Mouse (Mus musculus): Measurements from ENCODE around the gene Parp16. TPM values are rescaled to one million over a fixed set of nuclear protein-coding genes. Genes with fewer than 3 reads are reported as not detected.

Gene Parp16
- polyA plus RNA-seq, 1 experiment from 2014 or later: 7.4 TPM

DNA sequence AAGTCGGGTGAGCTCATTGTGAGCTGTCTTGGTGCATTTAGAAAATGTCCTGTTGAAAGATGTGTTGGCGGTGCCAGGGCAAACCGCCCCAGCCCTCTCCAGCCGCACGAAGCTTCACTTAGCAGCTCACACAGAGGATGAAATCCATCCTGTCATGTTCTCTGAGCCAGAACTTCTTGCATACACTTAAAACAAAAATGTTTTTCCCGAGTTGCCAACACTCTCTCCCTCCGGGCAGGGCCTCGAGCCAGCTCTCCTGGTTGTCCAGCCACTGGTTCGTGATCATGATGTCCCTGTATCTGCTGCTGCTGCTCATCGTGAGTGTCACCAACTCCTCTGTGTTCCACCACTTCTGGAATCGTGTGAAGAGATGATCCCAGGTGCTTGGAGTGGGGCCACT lies 42.5 kb downstream of the Parp16 start:
- H3K36me3 ChIP-seq (ENCODE audit: insufficient read depth, low read length): no peaks in the 10 kb centered on the region
- no peak overlapping the region for H3K4me3 ChIP-seq (ENCODE audit: low read length)
- H3K9ac ChIP-seq (replicated peaks; ENCODE audit: low read length): no peak overlapping the region
- H3K4me2 ChIP-seq (replicated peaks; ENCODE audit: low read depth, low read length): no peak overlapping the region
- ATAC-seq (ENCODE audit: low FRiP score, low TSS enrichment): no peak
- 63% methylated on average over 11 of the region's 11 CpGs for WGBS
- no peak overlapping the region for H3K27ac ChIP-seq (ENCODE audit: low read length)
- peaks cover 10% of the 10 kb centered on the region for H3K4me1 ChIP-seq (ENCODE audit: insufficient read depth, low read length)
- no peaks in the 10 kb centered on the region for H3K27me3 ChIP-seq (ENCODE audit: insufficient read depth, low read length)
- H3K9me3 ChIP-seq (ENCODE audit: low read length): no peaks in the 10 kb centered on the region

DNA sequence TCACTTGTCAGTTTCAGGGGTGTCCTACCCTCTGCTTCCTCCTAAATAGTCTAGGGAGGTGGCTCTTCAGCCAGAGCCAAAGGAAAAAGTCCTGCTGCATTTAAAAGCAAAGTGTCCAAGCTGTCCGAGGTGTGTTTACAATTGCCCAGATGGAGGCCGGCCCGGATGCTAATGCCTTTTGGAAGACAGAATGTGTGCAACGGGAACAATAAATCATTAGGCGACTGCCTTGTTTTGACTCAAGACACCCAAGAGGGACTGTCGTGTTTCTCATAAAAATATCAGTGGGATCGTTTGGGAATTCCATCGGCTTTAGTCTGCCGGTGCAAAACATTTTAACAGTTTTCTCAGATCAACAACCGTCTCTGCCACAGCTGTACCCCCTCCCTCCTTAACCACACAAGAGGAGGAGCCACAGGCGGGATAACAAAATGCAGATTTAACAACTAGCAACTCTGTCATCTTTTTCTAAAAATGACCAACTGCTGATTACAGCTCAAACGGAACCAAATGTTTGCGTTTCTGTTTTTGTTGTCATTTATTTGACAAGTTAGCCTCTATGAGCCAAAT lies 43.1 kb downstream of the Parp16 start:
- peak overlapping the region; percentile 62; the same call in 1 of the 2 replicates for H3K27ac ChIP-seq (ENCODE audit: low read length)
- peaks cover 10% of the 10 kb centered on the region for H3K4me1 ChIP-seq (ENCODE audit: insufficient read depth, low read length)
- H3K4me2 ChIP-seq (replicated peaks; ENCODE audit: low read depth, low read length): no peak overlapping the region
- 35% methylated on average over 13 of the region's 13 CpGs for WGBS
- no peak overlapping the region for H3K9ac ChIP-seq (replicated peaks; ENCODE audit: low read length)
- H3K9me3 ChIP-seq (ENCODE audit: low read length): no peaks in the 10 kb centered on the region
- ATAC-seq (ENCODE audit: low FRiP score, low TSS enrichment): no peak
- no peak overlapping the region for H3K4me3 ChIP-seq (ENCODE audit: low read length)
- H3K36me3 ChIP-seq (ENCODE audit: insufficient read depth, low read length): no peaks in the 10 kb centered on the region
- no peaks in the 10 kb centered on the region for H3K27me3 ChIP-seq (ENCODE audit: insufficient read depth, low read length)

DNA sequence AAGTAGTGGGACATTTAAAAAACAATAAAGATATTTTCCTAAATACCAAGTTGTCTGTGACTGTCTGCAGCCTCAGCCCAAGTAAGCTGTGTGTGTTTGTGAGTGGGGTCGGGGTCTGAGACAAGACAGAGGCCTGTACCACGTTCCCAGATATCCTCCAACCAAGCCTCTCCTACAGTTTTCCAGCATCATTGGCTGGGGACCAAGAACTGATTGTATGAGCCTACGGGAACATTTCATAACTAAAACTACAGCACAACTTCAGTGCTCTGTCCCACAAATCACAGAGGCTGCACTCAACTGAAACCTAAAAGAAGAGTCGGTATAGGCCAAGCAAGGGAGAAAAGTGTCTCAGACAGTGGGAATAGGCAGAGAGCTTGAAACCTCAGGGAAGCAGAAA lies 44.0 kb downstream of the Parp16 start:
- ATAC-seq (ENCODE audit: low FRiP score, low TSS enrichment): no peak
- Histone ChIP-seq H3K4me2 (replicated peaks; ENCODE audit: low read depth, low read length) (no peak overlapping the region), H3K9me3 (ENCODE audit: low read length) (no peaks in the 10 kb centered on the region), H3K9ac (replicated peaks; ENCODE audit: low read length) (no peak overlapping the region), H3K27me3 (ENCODE audit: insufficient read depth, low read length) (no peaks in the 10 kb centered on the region), H3K4me3 (ENCODE audit: low read length) (no peak overlapping the region), H3K36me3 (ENCODE audit: insufficient read depth, low read length) (no peaks in the 10 kb centered on the region), H3K27ac (ENCODE audit: low read length) (no peak overlapping the region), H3K4me1 (ENCODE audit: insufficient read depth, low read length) (peaks cover 19% of the 10 kb centered on the region)
- 86% methylated on average over 4 of the region's 4 CpGs for WGBS

DNA sequence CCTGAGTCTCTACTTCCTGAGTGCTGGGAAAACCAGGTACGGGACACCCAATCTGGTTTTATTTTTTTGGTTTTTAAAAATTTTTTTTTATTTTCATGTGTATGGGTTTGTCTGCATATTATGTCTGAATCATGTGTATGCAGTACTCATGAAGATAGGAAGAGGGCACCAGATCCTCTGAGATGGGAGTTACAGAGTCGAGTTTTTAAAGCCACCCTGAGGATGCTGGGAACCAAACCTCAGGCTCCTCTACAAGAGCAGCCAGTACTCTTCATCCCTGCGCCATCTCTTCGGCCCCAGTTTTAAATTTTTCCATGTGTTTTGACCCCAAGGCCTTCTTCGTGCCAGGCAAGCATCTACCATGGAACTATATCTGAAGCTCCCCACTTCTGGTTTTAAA lies 44.6 kb downstream of the Parp16 start:
- WGBS: 92% methylated on average over 5 of the region's 5 CpGs
- peaks cover 22% of the 10 kb centered on the region for H3K4me1 ChIP-seq (ENCODE audit: insufficient read depth, low read length)
- no peaks in the 10 kb centered on the region for H3K27me3 ChIP-seq (ENCODE audit: insufficient read depth, low read length)
- no peak overlapping the region for H3K27ac ChIP-seq (ENCODE audit: low read length)
- no peak overlapping the region for H3K9ac ChIP-seq (replicated peaks; ENCODE audit: low read length)
- H3K4me2 ChIP-seq (replicated peaks; ENCODE audit: low read depth, low read length): no peak overlapping the region
- no peak overlapping the region for H3K4me3 ChIP-seq (ENCODE audit: low read length)
- H3K9me3 ChIP-seq (ENCODE audit: low read length): no peaks in the 10 kb centered on the region
- no peaks in the 10 kb centered on the region for H3K36me3 ChIP-seq (ENCODE audit: insufficient read depth, low read length)
- no peak for ATAC-seq (ENCODE audit: low FRiP score, low TSS enrichment)

DNA sequence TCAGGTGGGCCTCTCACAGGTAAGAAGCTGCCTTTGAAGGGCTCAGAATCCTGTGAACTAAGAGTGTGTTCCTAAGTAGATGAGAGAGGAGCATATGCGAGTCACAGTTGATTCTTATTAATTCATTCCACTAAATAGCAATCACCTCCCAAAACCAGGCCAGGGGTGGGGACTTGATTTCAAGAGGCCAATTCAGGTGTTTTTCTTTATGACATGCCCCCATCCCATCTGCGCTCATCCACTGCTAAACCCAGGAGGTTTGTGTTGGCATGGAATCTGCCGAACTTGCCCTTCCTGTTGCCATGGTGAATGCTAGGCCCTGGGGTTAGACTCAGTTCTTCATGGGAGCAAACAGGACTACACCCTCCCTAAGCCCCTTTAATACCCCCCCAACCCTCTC lies 45.4 kb downstream of the Parp16 start:
- Histone ChIP-seq H3K4me3 (ENCODE audit: low read length) (no peak overlapping the region), H3K36me3 (ENCODE audit: insufficient read depth, low read length) (no peaks in the 10 kb centered on the region), H3K4me1 (ENCODE audit: insufficient read depth, low read length) (peaks cover 22% of the 10 kb centered on the region), H3K27ac (ENCODE audit: low read length) (no peak overlapping the region), H3K4me2 (replicated peaks; ENCODE audit: low read depth, low read length) (no peak overlapping the region), H3K9ac (replicated peaks; ENCODE audit: low read length) (no peak overlapping the region), H3K9me3 (ENCODE audit: low read length) (no peaks in the 10 kb centered on the region), H3K27me3 (ENCODE audit: insufficient read depth, low read length) (no peaks in the 10 kb centered on the region)
- ATAC-seq (ENCODE audit: low FRiP score, low TSS enrichment): no peak
- WGBS: 87% methylated on average over 3 of the region's 3 CpGs

DNA sequence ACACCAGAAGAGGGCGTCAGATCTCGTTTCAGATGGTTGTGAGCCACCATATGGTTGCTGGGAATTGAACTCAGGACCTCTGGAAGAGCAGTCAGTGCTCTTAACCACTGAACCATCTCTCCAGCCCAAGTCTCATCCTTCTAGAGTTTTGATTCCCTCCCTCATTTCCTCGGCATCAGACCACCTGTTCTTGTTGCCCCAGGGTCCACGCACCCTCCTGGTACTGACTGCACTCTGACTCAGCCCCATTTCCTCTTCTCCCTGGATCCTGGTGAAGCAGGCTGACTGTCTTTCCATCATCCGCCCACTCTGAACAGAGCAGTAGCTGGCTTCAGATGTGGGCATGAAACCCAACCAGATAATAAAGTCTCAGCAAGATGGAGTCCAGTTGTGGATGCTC lies 46.8 kb downstream of the Parp16 start:
- no peak overlapping the region for H3K9ac ChIP-seq (replicated peaks; ENCODE audit: low read length)
- no peak overlapping the region for H3K27ac ChIP-seq (ENCODE audit: low read length)
- H3K4me2 ChIP-seq (replicated peaks; ENCODE audit: low read depth, low read length): no peak overlapping the region
- H3K4me1 ChIP-seq (ENCODE audit: insufficient read depth, low read length): peaks cover 22% of the 10 kb centered on the region
- no peaks in the 10 kb centered on the region for H3K9me3 ChIP-seq (ENCODE audit: low read length)
- ATAC-seq (ENCODE audit: low FRiP score, low TSS enrichment): no peak
- 63% methylated on average over 5 of the region's 5 CpGs for WGBS
- no peaks in the 10 kb centered on the region for H3K36me3 ChIP-seq (ENCODE audit: insufficient read depth, low read length)
- no peaks in the 10 kb centered on the region for H3K27me3 ChIP-seq (ENCODE audit: insufficient read depth, low read length)
- H3K4me3 ChIP-seq (ENCODE audit: low read length): no peak overlapping the region

DNA sequence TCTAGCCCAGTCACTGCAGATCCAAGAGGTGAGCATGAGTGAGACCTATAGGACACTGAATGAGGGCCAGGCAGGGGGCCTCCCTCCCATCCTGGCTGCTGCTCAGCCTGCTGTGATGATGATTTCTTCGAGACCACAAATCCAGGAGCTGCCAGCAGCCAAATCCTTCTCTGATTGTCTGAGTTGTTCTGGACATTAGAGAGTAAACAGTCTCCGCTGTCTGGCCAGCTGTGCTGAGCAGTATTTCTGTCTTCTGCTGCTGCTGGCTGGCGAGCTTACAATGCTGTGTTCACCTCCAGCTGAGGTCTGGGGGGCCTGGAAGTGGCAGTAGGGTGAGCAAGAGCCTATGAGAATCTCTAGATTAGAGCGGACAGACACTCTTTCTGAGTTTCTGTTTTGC lies 48.1 kb downstream of the Parp16 start:
- peaks cover 23% of the 10 kb centered on the region for H3K4me1 ChIP-seq (ENCODE audit: insufficient read depth, low read length)
- no peak overlapping the region for H3K4me2 ChIP-seq (replicated peaks; ENCODE audit: low read depth, low read length)
- no peak overlapping the region for H3K4me3 ChIP-seq (ENCODE audit: low read length)
- no peaks in the 10 kb centered on the region for H3K27me3 ChIP-seq (ENCODE audit: insufficient read depth, low read length)
- H3K9ac ChIP-seq (replicated peaks; ENCODE audit: low read length): no peak overlapping the region
- peak overlapping the region; percentile 30; the same call in 1 of the 2 replicates for H3K27ac ChIP-seq (ENCODE audit: low read length)
- H3K9me3 ChIP-seq (ENCODE audit: low read length): no peaks in the 10 kb centered on the region
- WGBS: 48% methylated on average over 4 of the region's 4 CpGs
- no peak for ATAC-seq (ENCODE audit: low FRiP score, low TSS enrichment)
- no peaks in the 10 kb centered on the region for H3K36me3 ChIP-seq (ENCODE audit: insufficient read depth, low read length)

DNA sequence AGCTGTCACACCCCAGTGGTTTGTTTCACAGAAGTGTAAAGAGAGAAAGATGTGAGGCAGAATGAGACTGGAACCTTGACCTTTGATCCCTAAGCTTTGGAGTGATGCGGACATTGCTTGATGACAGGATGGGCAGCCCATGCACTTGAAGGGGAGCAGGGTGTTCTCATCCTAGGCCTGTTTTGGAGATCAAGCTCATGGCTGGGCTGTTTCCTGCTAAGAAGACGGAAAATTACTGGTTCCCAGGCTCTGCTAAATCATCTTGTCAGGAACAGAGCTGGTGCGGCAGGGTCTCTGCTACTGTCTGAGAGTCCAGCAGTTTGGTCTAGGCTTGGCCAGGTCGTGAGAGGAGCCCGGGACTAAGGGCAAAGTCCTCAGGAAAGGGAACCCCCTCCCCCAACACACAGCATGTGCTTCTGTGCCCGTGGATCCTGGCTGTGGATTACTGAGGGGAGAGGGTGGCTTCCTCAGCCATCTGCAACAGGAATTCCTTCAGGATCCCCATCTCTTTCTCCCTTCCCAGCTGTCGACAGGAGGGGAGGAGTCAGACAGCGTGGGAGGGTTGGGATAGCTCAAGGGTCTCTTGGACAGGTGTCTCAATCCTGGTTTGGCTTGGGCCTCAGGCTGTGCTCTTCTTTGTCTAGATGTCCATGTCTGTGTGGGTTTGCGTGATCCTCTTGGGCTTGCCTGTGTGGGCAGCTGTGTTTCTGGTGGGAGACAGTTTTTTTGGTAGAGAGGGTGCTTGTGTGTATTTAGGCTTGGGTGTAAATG lies 49.1 kb downstream of the Parp16 start:
- no peaks in the 10 kb centered on the region for H3K36me3 ChIP-seq (ENCODE audit: insufficient read depth, low read length)
- no peaks in the 10 kb centered on the region for H3K27me3 ChIP-seq (ENCODE audit: insufficient read depth, low read length)
- H3K4me2 ChIP-seq (replicated peaks; ENCODE audit: low read depth, low read length): no peak overlapping the region
- H3K9me3 ChIP-seq (ENCODE audit: low read length): no peaks in the 10 kb centered on the region
- no peak overlapping the region for H3K9ac ChIP-seq (replicated peaks; ENCODE audit: low read length)
- H3K4me3 ChIP-seq (ENCODE audit: low read length): no peak overlapping the region
- peak overlapping the region; percentile 16; the same call in 1 of the 2 replicates for H3K27ac ChIP-seq (ENCODE audit: low read length)
- peak; percentile 43; the same call in 1 of the 2 replicates for ATAC-seq (ENCODE audit: low FRiP score, low TSS enrichment)
- peaks cover 22% of the 10 kb centered on the region for H3K4me1 ChIP-seq (ENCODE audit: insufficient read depth, low read length)
- WGBS: 18% methylated on average over 9 of the region's 9 CpGs

DNA sequence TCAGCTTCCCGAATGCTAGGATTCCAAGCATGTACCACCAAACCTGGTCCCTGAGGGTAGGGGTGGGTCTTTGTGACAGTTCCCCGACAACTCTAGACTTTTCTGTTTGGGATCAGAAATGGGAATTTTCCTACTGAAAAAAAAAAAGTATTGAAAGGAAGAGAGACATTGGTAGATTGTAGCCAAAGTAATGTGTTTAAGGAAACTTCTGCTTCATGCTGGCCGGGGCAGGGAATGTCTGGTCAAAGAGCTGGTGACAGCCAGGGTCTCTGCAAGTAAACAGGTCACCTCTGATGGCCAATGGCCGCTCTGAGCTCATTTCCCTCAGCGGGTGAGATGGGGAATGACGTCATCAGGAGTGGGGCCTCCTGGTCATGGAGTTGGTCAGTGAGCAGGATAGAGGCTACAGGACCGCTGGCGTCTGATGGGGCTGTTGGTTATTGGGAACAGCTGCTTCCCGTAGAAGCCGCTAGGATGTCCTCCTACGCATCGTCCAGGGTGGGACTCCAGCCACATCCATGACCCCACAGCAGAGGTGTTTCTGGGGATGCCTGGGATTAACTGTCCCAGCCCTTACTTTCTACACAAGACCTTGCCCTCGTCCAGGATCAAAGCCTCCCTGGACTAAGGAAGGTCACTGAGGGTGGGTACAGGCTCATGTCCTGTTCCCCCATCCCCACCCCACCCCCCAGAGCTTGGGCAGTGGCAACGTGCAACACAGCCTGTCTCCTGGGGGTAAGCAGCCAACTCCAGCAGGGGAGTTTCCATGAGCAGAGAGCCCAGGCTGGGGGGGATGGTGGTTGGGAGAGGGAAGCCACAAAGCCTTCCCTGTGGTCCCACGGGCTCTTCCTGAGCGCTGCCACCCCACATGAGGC lies 52.6 kb downstream of the Parp16 start:
- H3K9me3 ChIP-seq (ENCODE audit: low read length): no peaks in the 10 kb centered on the region
- no peaks in the 10 kb centered on the region for H3K27me3 ChIP-seq (ENCODE audit: insufficient read depth, low read length)
- no peak overlapping the region; the same call in 1 of the 2 replicates for H3K27ac ChIP-seq (ENCODE audit: low read length)
- H3K4me1 ChIP-seq (ENCODE audit: insufficient read depth, low read length): peaks cover 22% of the 10 kb centered on the region
- 39% methylated on average over 16 of the region's 16 CpGs for WGBS
- no peak overlapping the region for H3K9ac ChIP-seq (replicated peaks; ENCODE audit: low read length)
- no peaks in the 10 kb centered on the region for H3K36me3 ChIP-seq (ENCODE audit: insufficient read depth, low read length)
- H3K4me2 ChIP-seq (replicated peaks; ENCODE audit: low read depth, low read length): no peak overlapping the region
- no peak overlapping the region for H3K4me3 ChIP-seq (ENCODE audit: low read length)
- ATAC-seq (ENCODE audit: low FRiP score, low TSS enrichment): peak; percentile 56; the same call in 1 of the 2 replicates
